Mouse (Mus musculus): Measurements from ENCODE around the gene Magi1.

- TF ChIP-seq CTCF (IDR thresholded peaks at IDR 0.05; ENCODE audit: low read depth, low read length): no peak
- TF ChIP-seq POLR2A (IDR thresholded peaks at IDR 0.05; ENCODE audit: borderline replicate concordance, low read depth, low read length): no peak
These were observed 176.2 kb downstream of the Magi1 start for GRCm38 (mm10) chr6:94107401-94108107.

Measured in bone marrow macrophage, adult 2 months (primary cell).